20 mouse cellular contexts compared by ENCODE assay signal in the genomic region with DNA sequence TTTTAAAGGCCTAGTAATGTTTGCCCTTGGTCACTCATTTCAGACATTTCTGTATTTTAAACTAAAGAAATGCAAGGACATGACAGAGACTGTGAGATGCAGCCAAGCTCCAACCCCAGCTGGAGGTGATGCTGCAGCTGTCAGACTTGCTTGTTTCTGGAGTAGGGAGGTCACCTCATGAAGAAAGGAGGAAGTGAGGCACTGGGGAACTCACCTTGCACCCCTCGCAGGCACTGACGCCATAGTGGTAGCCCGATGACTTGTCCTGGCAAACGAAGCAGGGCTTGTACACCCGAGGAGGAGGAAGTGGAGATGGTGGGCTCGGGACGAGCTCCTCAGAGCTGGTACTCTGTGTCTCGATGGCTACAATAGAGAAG.
DNase-seq lines count a peak whose midpoint lies in the region; ATAC-seq lines count a peak whose summit lies in the region.
"Had no signal": no experiment of that assay in that cellular context is flagged by ENCODE, and none has a peak within 500 bp of the region (broad histone marks: within the 10 kb centered on the region; RNA-seq: fewer than 3 reads in every experiment).

No protein-coding gene starts in this region.

- peak overlapping the region; percentile 4 to 64; a peak in 3 of 4 replicates for H3K27ac ChIP-seq in heart, embryonic 14.5 days (replicated peaks in 1 of 2; ENCODE audit: control insufficient read depth in 1 of 2, insufficient read depth in 1 of 2, low read depth in 2 of 2, low read length in 2 of 2)
- H3K27ac ChIP-seq: embryonic facial prominence, embryonic 13.5 days; layer of hippocampus, adult 2 months; neural tube, embryonic 13.5 days had no signal

- intact Hi-C loops in heart, postnatal 14 days (cut with DNase I) = no loop called here

- H3K9ac ChIP-seq in heart, embryonic 14.5 days (ENCODE audit: low read length) = no peak overlapping the region
- H3K9ac ChIP-seq: embryonic facial prominence, embryonic 13.5 days; liver, postnatal 0 days; neural tube, embryonic 13.5 days had no signal

- H3K9me3 ChIP-seq in heart, embryonic 14.5 days (ENCODE audit: control insufficient read depth, low read length) = no peaks in the 10 kb centered on the region
- H3K9me3 ChIP-seq: embryonic facial prominence, embryonic 13.5 days; megakaryocyte, embryonic 14.5 days; neural tube, embryonic 13.5 days had no signal

- H3K27me3 ChIP-seq in heart, embryonic 14.5 days (ENCODE audit: control insufficient read depth, insufficient read depth, low read length) = no peaks in the 10 kb centered on the region
- H3K27me3 ChIP-seq: embryonic facial prominence, embryonic 13.5 days; neural tube, embryonic 13.5 days had no signal

- 91% methylated on average over 8 of the region's 8 CpGs for WGBS in heart, embryonic 14.5 days

- H3K4me1 ChIP-seq in heart, embryonic 14.5 days (ENCODE audit: control insufficient read depth in 2 of 2, insufficient read depth in 2 of 2, low read length in 2 of 2) = peaks cover 12 to 40% of the 10 kb centered on the region in 2 experiments

- no peak overlapping the region for H3K4me2 ChIP-seq in heart, embryonic 14.5 days (ENCODE audit: low read length)
- H3K4me2 ChIP-seq: embryonic facial prominence, embryonic 13.5 days; neural tube, embryonic 13.5 days had no signal

- H3K4me3 ChIP-seq in heart, embryonic 14.5 days (ENCODE audit: control insufficient read depth in 1 of 2, insufficient read depth in 1 of 2, low read depth in 1 of 2, low read length in 2 of 2) = no peak overlapping the region
- H3K4me3 ChIP-seq: embryonic facial prominence, embryonic 13.5 days; layer of hippocampus, adult 2 months; megakaryocyte, embryonic 14.5 days; neural tube, embryonic 13.5 days had no signal

- ATAC-seq in cerebellum, adult (ENCODE audit: insufficient number of reproducible peaks, low FRiP score, low TSS enrichment) = 0 out of 2 replicates have a peak, but pooled peaks have one; percentile 16
- no peak for ATAC-seq in heart, embryonic 14.5 days (ENCODE audit: insufficient number of reproducible peaks, insufficient read depth, low FRiP score, low read depth)
- 0 out of 2 replicates have a peak, but pooled peaks have one; percentile 19 for ATAC-seq in megakaryocyte, adult 5-6 weeks (ENCODE audit: poor library complexity, severe bottlenecking)
- ATAC-seq: forebrain, embryonic 14.5 days; liver, postnatal 0 days had no signal

- H3K36me3 ChIP-seq in heart, embryonic 14.5 days (ENCODE audit: control insufficient read depth, insufficient read depth, low read length) = 0 out of 2 replicates have a peak, but pooled peaks cover 7% of the 10 kb centered on the region
- H3K36me3 ChIP-seq: embryonic facial prominence, embryonic 13.5 days; neural tube, embryonic 13.5 days had no signal

- no peak for DNase-seq in cerebellum, adult 18-20 months
- no peak for DNase-seq in heart, postnatal 14 days
- DNase-seq in A20 (ENCODE audit: low read depth, low spot score) (peak; percentile 65), adipocyte (ENCODE audit: low spot score) (no peak)
- no peak for DNase-seq in left cerebral cortex, adult 8-10 months (ENCODE audit: low spot score in 2 of 2)
- DNase-seq: kidney, adult 18-20 months; kidney, postnatal 14 days; liver; liver, postnatal 0 days; lung, postnatal 10 days; midbrain, embryonic 14.5 days; right cerebral cortex, postnatal 14 days had no signal
